Mouse (Mus musculus): ENCODE data around the gene Mfsd14a. TPM values are rescaled to one million over a fixed set of nuclear protein-coding genes. Genes with fewer than 3 reads are reported as not detected.

The Mfsd14a gene
- total and polyA plus RNA-seq, 3 experiments: 39.2 to 111 (median 45.9) TPM

DNA sequence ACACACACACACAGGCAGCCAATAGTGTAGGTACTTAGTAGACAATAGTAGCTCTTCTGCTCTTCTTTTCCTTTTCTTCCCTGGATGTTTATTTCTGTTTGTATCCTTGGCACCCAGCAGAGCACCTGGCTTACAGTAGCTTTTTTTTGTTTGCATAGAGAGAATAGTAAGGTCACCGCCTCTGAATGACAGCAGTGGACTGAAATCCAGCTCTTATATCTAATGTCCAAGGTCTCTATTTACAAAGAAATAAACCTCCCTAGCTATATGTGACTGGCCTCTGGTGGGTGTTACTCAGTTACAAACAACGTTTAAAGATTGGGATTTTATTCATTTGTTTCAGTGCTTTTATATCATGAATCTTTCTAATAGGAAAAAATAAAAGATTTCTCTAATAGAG lies 62.8 kb downstream of the Mfsd14a start:
- Histone ChIP-seq H3K27ac (ENCODE audit: control insufficient read depth, low read depth, low read length) (no peak overlapping the region), H3K4me1 (ENCODE audit: control insufficient read depth in 1 of 2, insufficient read depth in 2 of 2, low read length in 2 of 2) (peaks cover 4 to 5% of the 10 kb centered on the region in 2 experiments), H3K9ac (ENCODE audit: control insufficient read depth, low read depth, low read length, poor library complexity, severe bottlenecking) (no peak overlapping the region), H3K27me3 (ENCODE audit: control insufficient read depth in 1 of 2, insufficient read depth in 2 of 2, low read length in 2 of 2) (no peaks in the 10 kb centered on the region), H3K36me3 (ENCODE audit: control insufficient read depth in 1 of 2, insufficient read depth in 2 of 2, low read length in 2 of 2) (peaks cover 0 to 14% of the 10 kb centered on the region in 2 experiments; a peak in 2 of 4 replicates), H3K4me3 (ENCODE audit: control insufficient read depth in 1 of 2, insufficient read depth in 1 of 2, low read depth in 2 of 2, low read length in 2 of 2) (no peak overlapping the region), H3K9me3 (replicated peaks; ENCODE audit: insufficient read depth, low read length) (no peaks in the 10 kb centered on the region), H3K79me2 (ENCODE audit: control insufficient read depth, insufficient read depth, low read length, poor library complexity) (peaks cover 17% of the 10 kb centered on the region)
- TF ChIP-seq TAL1 (IDR thresholded peaks at IDR 0.05; ENCODE audit: low read length): no peak
- no peak for TF ChIP-seq ZC3H11A (IDR thresholded peaks at IDR 0.05; ENCODE audit: low read depth, low read length)
- no peak for TF ChIP-seq KAT2A (conservative IDR thresholded peaks at IDR 0.05; ENCODE audit: low read depth, low read length)
- TF ChIP-seq ZMIZ1 (IDR thresholded peaks at IDR 0.05; ENCODE audit: low read depth, low read length): no peak
- no peak for TF ChIP-seq RAD21 (IDR thresholded peaks at IDR 0.05; ENCODE audit: low read depth, low read length)
- no peak for TF ChIP-seq ZKSCAN1 (IDR thresholded peaks at IDR 0.05; ENCODE audit: low read depth, low read length)
- no peak for DNase-seq (ENCODE audit: low read depth, low spot score)

DNA sequence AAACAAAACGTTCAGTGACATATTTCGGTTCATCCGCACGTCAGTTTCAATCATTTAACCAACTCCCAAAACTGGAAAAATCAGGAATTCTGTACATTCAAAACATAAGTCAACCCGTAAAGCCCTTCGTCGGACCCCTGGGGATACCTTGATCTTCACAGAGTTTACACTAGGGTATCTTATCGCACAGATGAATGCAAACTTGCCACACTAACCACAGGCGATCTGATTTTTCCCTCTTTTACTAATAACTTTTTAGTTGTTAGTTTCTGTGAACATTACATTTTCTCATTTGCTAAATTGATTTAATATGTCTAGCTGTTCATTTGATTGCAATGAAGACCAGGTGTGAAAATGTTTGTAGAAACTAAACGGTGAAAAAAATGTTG lies 66.9 kb downstream of the Mfsd14a start:
- H3K27ac ChIP-seq (ENCODE audit: control insufficient read depth, low read depth, low read length): no peak overlapping the region
- H3K9ac ChIP-seq (ENCODE audit: control insufficient read depth, low read depth, low read length, poor library complexity, severe bottlenecking): peak overlapping the region; percentile 93
- DNase-seq (ENCODE audit: low read depth, low spot score): no peak
- peaks cover 25% of the 10 kb centered on the region for H3K79me2 ChIP-seq (ENCODE audit: control insufficient read depth, insufficient read depth, low read length, poor library complexity)
- H3K4me3 ChIP-seq (ENCODE audit: control insufficient read depth in 1 of 2, insufficient read depth in 1 of 2, low read depth in 2 of 2, low read length in 2 of 2): peak overlapping the region; percentile 80 to 95
- TF ChIP-seq TCF12 (IDR thresholded peaks at IDR 0.05; ENCODE audit: low read depth, low read length): peak; percentile 67
- no peak for TF ChIP-seq MYB (IDR thresholded peaks at IDR 0.05; ENCODE audit: low read depth, low read length)
- no peak for TF ChIP-seq POLR2AphosphoS5 (IDR thresholded peaks at IDR 0.05; ENCODE audit: borderline replicate concordance, low read depth, low read length)
- TF ChIP-seq RCOR1 (IDR thresholded peaks at IDR 0.05; ENCODE audit: low read depth, low read length): peak; percentile 96
- no peak for TF ChIP-seq ZKSCAN1 (IDR thresholded peaks at IDR 0.05; ENCODE audit: low read depth, low read length)
- TF ChIP-seq MAX (IDR thresholded peaks at IDR 0.05; ENCODE audit: low read length): no peak
- TF ChIP-seq EP300 (IDR thresholded peaks at IDR 0.05; ENCODE audit: low read depth in 1 of 2, low read length in 2 of 2): peak; percentile 50 to 62; a peak in 3 of 4 replicates
- TF ChIP-seq TAL1 (IDR thresholded peaks at IDR 0.05; ENCODE audit: low read length): peak; percentile 39
- TF ChIP-seq ETS1 (IDR thresholded peaks at IDR 0.05; ENCODE audit: low read depth, low read length): peak; percentile 41; the same call in 1 of the 2 replicates
- peak; percentile 75 for TF ChIP-seq GATA1 (IDR thresholded peaks at IDR 0.05; ENCODE audit: low read depth, low read length)
- no peaks in the 10 kb centered on the region for H3K27me3 ChIP-seq (ENCODE audit: control insufficient read depth in 1 of 2, insufficient read depth in 2 of 2, low read length in 2 of 2)
- H3K4me1 ChIP-seq (ENCODE audit: control insufficient read depth in 1 of 2, insufficient read depth in 2 of 2, low read length in 2 of 2): peaks cover 5 to 6% of the 10 kb centered on the region in 2 experiments
- no peaks in the 10 kb centered on the region for H3K9me3 ChIP-seq (replicated peaks; ENCODE audit: insufficient read depth, low read length)
- H3K36me3 ChIP-seq (ENCODE audit: control insufficient read depth in 1 of 2, insufficient read depth in 2 of 2, low read length in 2 of 2): peaks cover 5 to 19% of the 10 kb centered on the region in 2 experiments; a peak in 3 of 4 replicates

Data from MEL (cell line).